In genomic region chr7:54557436-54557835, GRCm38 (mm10) we compare ENCODE assay signal across 23 mouse cellular contexts.
DNase-seq lines count a peak whose midpoint lies in the region; ATAC-seq and TF ChIP-seq lines count a peak whose summit lies in the region.
"Had no signal": no experiment of that assay in that cellular context is flagged by ENCODE, and none has a peak within 500 bp of the region (broad histone marks: within the 10 kb centered on the region; RNA-seq: fewer than 3 reads in every experiment).

No protein-coding gene starts in this region.

- no peak overlapping the region for H3K9ac ChIP-seq in forebrain, embryonic 14.5 days (ENCODE audit: low read length)
- H3K9ac ChIP-seq in forebrain, embryonic 15.5 days (replicated peaks): no peak overlapping the region
- H3K9ac ChIP-seq in liver, adult 2 months (ENCODE audit: low read depth, low read length): no peak overlapping the region
- H3K9ac ChIP-seq in liver, postnatal 0 days (replicated peaks): no peak overlapping the region
- H3K9ac ChIP-seq: embryonic facial prominence, embryonic 13.5 days; embryonic facial prominence, embryonic 15.5 days; forebrain, embryonic 12.5 days had no signal

- H3K27ac ChIP-seq in forebrain, embryonic 14.5 days (ENCODE audit: low read depth, low read length): no peak overlapping the region
- H3K27ac ChIP-seq in forebrain, embryonic 15.5 days (replicated peaks): no peak overlapping the region
- H3K27ac ChIP-seq in liver, adult 2 months (replicated peaks; ENCODE audit: insufficient read depth, low read depth, low read length): no peak overlapping the region
- H3K27ac ChIP-seq in liver, postnatal 0 days (ENCODE audit: low read depth): no peak overlapping the region
- H3K27ac ChIP-seq: embryonic facial prominence, embryonic 13.5 days; embryonic facial prominence, embryonic 15.5 days; forebrain, embryonic 10.5 days; forebrain, embryonic 12.5 days had no signal

- no peak for TF ChIP-seq POLR2A in liver, adult 2 months (IDR thresholded peaks at IDR 0.05; ENCODE audit: extremely low read depth, insufficient read depth, low read length)

- no peaks in the 10 kb centered on the region for H3K79me2 ChIP-seq in liver, adult 2 months (ENCODE audit: control insufficient read depth, insufficient read depth, low read length)

- H3K27me3 ChIP-seq in forebrain, embryonic 14.5 days (replicated peaks; ENCODE audit: control insufficient read depth, insufficient read depth, low read length): no peaks in the 10 kb centered on the region
- no peaks in the 10 kb centered on the region for H3K27me3 ChIP-seq in forebrain, embryonic 15.5 days
- no peaks in the 10 kb centered on the region for H3K27me3 ChIP-seq in liver, adult 2 months (ENCODE audit: control insufficient read depth, insufficient read depth, low read length)
- H3K27me3 ChIP-seq in liver, postnatal 0 days (ENCODE audit: insufficient read depth, low read length): no peaks in the 10 kb centered on the region
- H3K27me3 ChIP-seq: CH12.LX; embryonic facial prominence, embryonic 13.5 days; embryonic facial prominence, embryonic 15.5 days; forebrain, embryonic 12.5 days had no signal

- peak; percentile 54 for DNase-seq in forebrain, embryonic 14.5 days (ENCODE audit: low spot score)
- peak; percentile 23 for DNase-seq in liver, adult 2 months (ENCODE audit: extremely low read depth, low read depth, low spot score)
- no peak for DNase-seq in liver, postnatal 0 days
- no peak for DNase-seq in cerebellum, postnatal 4 days (ENCODE audit: low spot score in 2 of 2)
- DNase-seq: adrenal gland, adult 2 months; adrenal gland, postnatal 10 days; adrenal gland, postnatal 25 days; B cell, adult 2 months; cerebellum, adult 11-12 months; cerebellum, adult 2 months; cerebellum, adult 9-10 months; cerebellum, postnatal 25 days; embryo, embryonic 11 days had no signal

- H3K36me3 ChIP-seq in forebrain, embryonic 14.5 days (ENCODE audit: control insufficient read depth, insufficient read depth, low read length): no peaks in the 10 kb centered on the region
- no peaks in the 10 kb centered on the region for H3K36me3 ChIP-seq in forebrain, embryonic 15.5 days
- H3K36me3 ChIP-seq in liver, adult 2 months (ENCODE audit: control insufficient read depth, insufficient read depth, low read length): no peaks in the 10 kb centered on the region
- no peaks in the 10 kb centered on the region for H3K36me3 ChIP-seq in liver, postnatal 0 days (replicated peaks; ENCODE audit: insufficient read depth, low read length)
- H3K36me3 ChIP-seq: embryonic facial prominence, embryonic 13.5 days; embryonic facial prominence, embryonic 15.5 days; forebrain, embryonic 10.5 days; forebrain, embryonic 12.5 days; G1E had no signal

- TF ChIP-seq EP300 in liver, postnatal 0 days (IDR thresholded peaks at IDR 0.05; ENCODE audit: low read depth): no peak

- H3K9me3 ChIP-seq in forebrain, embryonic 14.5 days (replicated peaks; ENCODE audit: control insufficient read depth, low read length): no peaks in the 10 kb centered on the region
- H3K9me3 ChIP-seq in forebrain, embryonic 15.5 days: no peaks in the 10 kb centered on the region
- H3K9me3 ChIP-seq in liver, postnatal 0 days (ENCODE audit: low read length): no peaks in the 10 kb centered on the region
- H3K9me3 ChIP-seq: embryonic facial prominence, embryonic 13.5 days; embryonic facial prominence, embryonic 15.5 days; forebrain, embryonic 10.5 days; forebrain, embryonic 12.5 days; G1E had no signal

- no peak for TF ChIP-seq CTCF in liver, adult 2 months (IDR thresholded peaks at IDR 0.05; ENCODE audit: low read depth, low read length)
- TF ChIP-seq CTCF in liver, postnatal 0 days (IDR thresholded peaks at IDR 0.05; ENCODE audit: low read depth): no peak

- no peaks in the 10 kb centered on the region for H3K4me1 ChIP-seq in forebrain, embryonic 14.5 days (ENCODE audit: control insufficient read depth, insufficient read depth, low read length)
- H3K4me1 ChIP-seq in forebrain, embryonic 15.5 days: no peaks in the 10 kb centered on the region
- no peaks in the 10 kb centered on the region for H3K4me1 ChIP-seq in liver, adult 2 months (ENCODE audit: control insufficient read depth, insufficient read depth, low read length)
- H3K4me1 ChIP-seq in liver, postnatal 0 days (ENCODE audit: insufficient read depth): no peaks in the 10 kb centered on the region
- H3K4me1 ChIP-seq: embryonic facial prominence, embryonic 13.5 days; embryonic facial prominence, embryonic 15.5 days; forebrain, embryonic 10.5 days; forebrain, embryonic 12.5 days had no signal

- WGBS in forebrain, embryonic 14.5 days: 32% methylated on average over 3 of the region's 3 CpGs
- 42% methylated on average over 3 of the region's 3 CpGs for WGBS in forebrain, embryonic 15.5 days
- WGBS in liver, adult 2 months: 54% methylated on average over 3 of the region's 3 CpGs
- WGBS in liver, postnatal 0 days (ENCODE audit: insufficient replicate concordance): 62% methylated on average over 3 of the region's 3 CpGs

- no peak overlapping the region for H3K4me2 ChIP-seq in forebrain, embryonic 14.5 days (ENCODE audit: low read length)
- H3K4me2 ChIP-seq in forebrain, embryonic 15.5 days (replicated peaks): no peak overlapping the region
- H3K4me2 ChIP-seq in liver, postnatal 0 days (ENCODE audit: low read depth, low read length): no peak overlapping the region
- H3K4me2 ChIP-seq: embryonic facial prominence, embryonic 13.5 days; embryonic facial prominence, embryonic 15.5 days; forebrain, embryonic 12.5 days had no signal

- no peak overlapping the region for H3K4me3 ChIP-seq in forebrain, embryonic 14.5 days (ENCODE audit: low read depth, low read length)
- no peak overlapping the region for H3K4me3 ChIP-seq in forebrain, embryonic 15.5 days
- H3K4me3 ChIP-seq in liver, adult 2 months (ENCODE audit: insufficient read depth, low read depth, low read length): no peak overlapping the region
- H3K4me3 ChIP-seq in liver, postnatal 0 days (ENCODE audit: low read depth, low read length): no peak overlapping the region
- H3K4me3 ChIP-seq: embryonic facial prominence, embryonic 13.5 days; embryonic facial prominence, embryonic 15.5 days; erythroblast, embryonic 14.5 days; forebrain, embryonic 10.5 days; forebrain, embryonic 12.5 days had no signal

- ATAC-seq in forebrain, embryonic 14.5 days: no peak
- no peak for ATAC-seq in forebrain, embryonic 15.5 days (replicated peaks)
- no peak for ATAC-seq in liver, postnatal 0 days
- ATAC-seq: CD4-positive, CD25-positive, alpha-beta regulatory T cell, adult 4 months; forebrain, embryonic 16.5 days had no signal

Comparison
In these comparisons a context has a peak if more than half of its experiments do, and no peak if none do; other contexts are left out.
1. DNase-seq: peak in forebrain, embryonic 14.5 days (single experiment) and liver, adult 2 months (single experiment); none in liver, postnatal 0 days (single experiment) and cerebellum, postnatal 4 days (0 of 2).